Mouse (Mus musculus): Measurements from ENCODE around the gene Nexn. TPM values are rescaled to one million over a fixed set of nuclear protein-coding genes. Genes with fewer than 3 reads are reported as not detected.
"Not testable (repeated sequence)": the region's sequence is repeated elsewhere in the genome, so short reads cannot be mapped to it uniquely, and the experiment has no call there.

The Nexn gene
- polyA plus RNA-seq, 1 experiment from 2014 or later, result 5.1 TPM

- not testable (repeated sequence) for H3K9ac ChIP-seq (ENCODE audit: low read depth, low read length); H3K4me1 ChIP-seq (ENCODE audit: control insufficient read depth, insufficient read depth, low read length); H3K27me3 ChIP-seq (ENCODE audit: control insufficient read depth, insufficient read depth, low read length); H3K4me3 ChIP-seq (ENCODE audit: low read length); H3K4me2 ChIP-seq (replicated peaks; ENCODE audit: low read depth, low read length); H3K27ac ChIP-seq (ENCODE audit: low read depth, low read length); H3K36me3 ChIP-seq (ENCODE audit: control insufficient read depth, insufficient read depth, low read length); H3K9me3 ChIP-seq (ENCODE audit: control insufficient read depth, low read length)
- 37% methylated on average over 7 of the region's 9 CpGs for WGBS
- peak; percentile 65 for ATAC-seq (ENCODE audit: low FRiP score, low TSS enrichment)
These were observed 6.7 kb downstream of the Nexn start for GRCm38 (mm10) chr3:152259409-152259808.

GRCm38 (mm10) chr3:152257528-152257927 lies 8.6 kb downstream of the Nexn start:
- H3K9me3 ChIP-seq (ENCODE audit: control insufficient read depth, low read length), result no peaks in the 10 kb centered on the region
- H3K27ac ChIP-seq (ENCODE audit: low read depth, low read length), result no peak overlapping the region
- H3K4me2 ChIP-seq (replicated peaks; ENCODE audit: low read depth, low read length), result no peak overlapping the region
- WGBS, result 79% methylated on average over 3 of the region's 3 CpGs
- H3K4me1 ChIP-seq (ENCODE audit: control insufficient read depth, insufficient read depth, low read length), result peaks cover 10% of the 10 kb centered on the region; the same call in 1 of the 2 replicates
- H3K4me3 ChIP-seq (ENCODE audit: low read length), result no peak overlapping the region
- no peaks in the 10 kb centered on the region for H3K27me3 ChIP-seq (ENCODE audit: control insufficient read depth, insufficient read depth, low read length)
- no peak overlapping the region for H3K9ac ChIP-seq (ENCODE audit: low read depth, low read length)
- ATAC-seq (ENCODE audit: low FRiP score, low TSS enrichment), result no peak
- H3K36me3 ChIP-seq (ENCODE audit: control insufficient read depth, insufficient read depth, low read length), result no peaks in the 10 kb centered on the region

GRCm38 (mm10) chr3:152250487-152250886 lies 15.7 kb downstream of the Nexn start:
- 84% methylated on average over 1 of the region's 1 CpGs for WGBS
- no peaks in the 10 kb centered on the region for H3K4me1 ChIP-seq (ENCODE audit: control insufficient read depth, insufficient read depth, low read length)

GRCm38 (mm10) chr3:152247708-152248107 lies 18.4 kb downstream of the Nexn start:
- Histone ChIP-seq H3K27ac (ENCODE audit: low read depth, low read length) (no peak overlapping the region), H3K4me3 (ENCODE audit: low read length) (no peak overlapping the region), H3K36me3 (ENCODE audit: control insufficient read depth, insufficient read depth, low read length) (no peaks in the 10 kb centered on the region), H3K4me2 (replicated peaks; ENCODE audit: low read depth, low read length) (no peak overlapping the region), H3K4me1 (ENCODE audit: control insufficient read depth, insufficient read depth, low read length) (no peaks in the 10 kb centered on the region), H3K9me3 (ENCODE audit: control insufficient read depth, low read length) (no peaks in the 10 kb centered on the region), H3K9ac (ENCODE audit: low read depth, low read length) (no peak overlapping the region), H3K27me3 (ENCODE audit: control insufficient read depth, insufficient read depth, low read length) (no peaks in the 10 kb centered on the region)
- WGBS, result 86% methylated on average over 12 of the region's 12 CpGs
- ATAC-seq (ENCODE audit: low FRiP score, low TSS enrichment), result no peak

More at GRCm38 (mm10) chr3:152250487-152250886, 15.7 kb downstream of the Nexn start:
- Histone ChIP-seq H3K36me3 (ENCODE audit: control insufficient read depth, insufficient read depth, low read length) (no peaks in the 10 kb centered on the region), H3K4me3 (ENCODE audit: low read length) (no peak overlapping the region), H3K27ac (ENCODE audit: low read depth, low read length) (no peak overlapping the region), H3K4me2 (replicated peaks; ENCODE audit: low read depth, low read length) (no peak overlapping the region), H3K9me3 (ENCODE audit: control insufficient read depth, low read length) (no peaks in the 10 kb centered on the region), H3K27me3 (ENCODE audit: control insufficient read depth, insufficient read depth, low read length) (no peaks in the 10 kb centered on the region), H3K9ac (ENCODE audit: low read depth, low read length) (no peak overlapping the region)
- no peak for ATAC-seq (ENCODE audit: low FRiP score, low TSS enrichment)

GRCm38 (mm10) chr3:152245273-152245910 lies 20.8 kb downstream of the Nexn start:
- Histone ChIP-seq H3K4me3 (ENCODE audit: low read length) (no peak overlapping the region), H3K36me3 (ENCODE audit: control insufficient read depth, insufficient read depth, low read length) (no peaks in the 10 kb centered on the region; the same call in 1 of the 2 replicates), H3K27ac (ENCODE audit: low read depth, low read length) (no peak overlapping the region), H3K9me3 (ENCODE audit: control insufficient read depth, low read length) (no peaks in the 10 kb centered on the region), H3K4me2 (replicated peaks; ENCODE audit: low read depth, low read length) (no peak overlapping the region), H3K4me1 (ENCODE audit: control insufficient read depth, insufficient read depth, low read length) (no peaks in the 10 kb centered on the region), H3K27me3 (ENCODE audit: control insufficient read depth, insufficient read depth, low read length) (no peaks in the 10 kb centered on the region), H3K9ac (ENCODE audit: low read depth, low read length) (no peak overlapping the region)
- 73% methylated on average over 5 of the region's 5 CpGs for WGBS
- no peak for ATAC-seq (ENCODE audit: low FRiP score, low TSS enrichment)

- Histone ChIP-seq H3K27ac (ENCODE audit: low read depth, low read length) (no peak overlapping the region), H3K36me3 (ENCODE audit: control insufficient read depth, insufficient read depth, low read length) (peaks cover 14% of the 10 kb centered on the region; the same call in 1 of the 2 replicates), H3K4me2 (replicated peaks; ENCODE audit: low read depth, low read length) (no peak overlapping the region), H3K9me3 (ENCODE audit: control insufficient read depth, low read length) (no peaks in the 10 kb centered on the region), H3K4me3 (ENCODE audit: low read length) (no peak overlapping the region), H3K9ac (ENCODE audit: low read depth, low read length) (no peak overlapping the region), H3K27me3 (ENCODE audit: control insufficient read depth, insufficient read depth, low read length) (no peaks in the 10 kb centered on the region), H3K4me1 (ENCODE audit: control insufficient read depth, insufficient read depth, low read length) (no peaks in the 10 kb centered on the region)
- no peak for ATAC-seq (ENCODE audit: low FRiP score, low TSS enrichment)
- 78% methylated on average over 4 of the region's 4 CpGs for WGBS
These were observed 22.8 kb downstream of the Nexn start for GRCm38 (mm10) chr3:152243304-152243703.

GRCm38 (mm10) chr3:152241098-152241497 lies 25.1 kb downstream of the Nexn start:
- H3K9ac ChIP-seq (ENCODE audit: low read depth, low read length), result no peak overlapping the region
- no peak overlapping the region for H3K4me3 ChIP-seq (ENCODE audit: low read length)
- H3K4me2 ChIP-seq (replicated peaks; ENCODE audit: low read depth, low read length), result no peak overlapping the region
- no peaks in the 10 kb centered on the region for H3K9me3 ChIP-seq (ENCODE audit: control insufficient read depth, low read length)
- no peak overlapping the region for H3K27ac ChIP-seq (ENCODE audit: low read depth, low read length)
- WGBS, result 41% methylated on average over 3 of the region's 3 CpGs
- no peaks in the 10 kb centered on the region for H3K27me3 ChIP-seq (ENCODE audit: control insufficient read depth, insufficient read depth, low read length)
- peaks cover 28% of the 10 kb centered on the region; the same call in 1 of the 2 replicates for H3K36me3 ChIP-seq (ENCODE audit: control insufficient read depth, insufficient read depth, low read length)
- 0 out of 2 replicates have a peak, but pooled peaks have one; percentile 30 for ATAC-seq (ENCODE audit: low FRiP score, low TSS enrichment)
- no peaks in the 10 kb centered on the region for H3K4me1 ChIP-seq (ENCODE audit: control insufficient read depth, insufficient read depth, low read length)

- ATAC-seq (ENCODE audit: low FRiP score, low TSS enrichment), result no peak
- 97% methylated on average over 1 of the region's 1 CpGs for WGBS
- H3K4me3 ChIP-seq (ENCODE audit: low read length), result no peak overlapping the region
- H3K4me1 ChIP-seq (ENCODE audit: control insufficient read depth, insufficient read depth, low read length), result no peaks in the 10 kb centered on the region
- H3K9ac ChIP-seq (ENCODE audit: low read depth, low read length), result no peak overlapping the region
- no peaks in the 10 kb centered on the region for H3K27me3 ChIP-seq (ENCODE audit: control insufficient read depth, insufficient read depth, low read length)
- no peaks in the 10 kb centered on the region for H3K9me3 ChIP-seq (ENCODE audit: control insufficient read depth, low read length)
- H3K4me2 ChIP-seq (replicated peaks; ENCODE audit: low read depth, low read length), result no peak overlapping the region
- H3K27ac ChIP-seq (ENCODE audit: low read depth, low read length), result no peak overlapping the region
- peaks cover 38% of the 10 kb centered on the region for H3K36me3 ChIP-seq (ENCODE audit: control insufficient read depth, insufficient read depth, low read length)
These were observed 26.6 kb downstream of the Nexn start for GRCm38 (mm10) chr3:152239592-152239991.

- Histone ChIP-seq H3K4me2 (replicated peaks; ENCODE audit: low read depth, low read length) (no peak overlapping the region), H3K9ac (ENCODE audit: low read depth, low read length) (no peak overlapping the region), H3K27ac (ENCODE audit: low read depth, low read length) (no peak overlapping the region), H3K36me3 (ENCODE audit: control insufficient read depth, insufficient read depth, low read length) (peaks cover 46% of the 10 kb centered on the region), H3K4me1 (ENCODE audit: control insufficient read depth, insufficient read depth, low read length) (no peaks in the 10 kb centered on the region), H3K27me3 (ENCODE audit: control insufficient read depth, insufficient read depth, low read length) (no peaks in the 10 kb centered on the region), H3K4me3 (ENCODE audit: low read length) (no peak overlapping the region), H3K9me3 (ENCODE audit: control insufficient read depth, low read length) (no peaks in the 10 kb centered on the region)
- 0 out of 2 replicates have a peak, but pooled peaks have one; percentile 22 for ATAC-seq (ENCODE audit: low FRiP score, low TSS enrichment)
- 73% methylated on average over 2 of the region's 2 CpGs for WGBS
These were observed 27.3 kb downstream of the Nexn start for GRCm38 (mm10) chr3:152238836-152239235.

Data from kidney, embryonic 14.5 days (tissue).